Mouse (Mus musculus) embryonic stem cell, embryonic (primary cell): ENCODE measurements at regions not wholly inside any gene's neighbourhood (a gene's known extent, or its start where the extent isn't known, plus 50 kb on each side); places are given as distances from the start of the nearest gene placed in this dataset.

Experiments
- CTCF ChIA-PET, 4 experiments: fragments of 300-600 bp in 2 of 4; fragments of 350-600 bp in 2 of 4; sonication (Branson Sonifier 250); formaldehyde crosslinking; loops; one replicate each; lab custom pipeline; 2022; ENCODE audit warnings: inconsistent platforms in 2 of 4; lab: Charles Lee
- POLR2A ChIA-PET, 4 experiments: fragments of 300-600 bp in 2 of 4; fragments of 350-600 bp in 2 of 4; sonication (Branson Sonifier 250); formaldehyde crosslinking; loops; one replicate each; lab custom pipeline; 2022; ENCODE audit warnings: antibody characterized with exemption in 4 of 4, inconsistent platforms in 1 of 4; lab: Charles Lee

DNA sequence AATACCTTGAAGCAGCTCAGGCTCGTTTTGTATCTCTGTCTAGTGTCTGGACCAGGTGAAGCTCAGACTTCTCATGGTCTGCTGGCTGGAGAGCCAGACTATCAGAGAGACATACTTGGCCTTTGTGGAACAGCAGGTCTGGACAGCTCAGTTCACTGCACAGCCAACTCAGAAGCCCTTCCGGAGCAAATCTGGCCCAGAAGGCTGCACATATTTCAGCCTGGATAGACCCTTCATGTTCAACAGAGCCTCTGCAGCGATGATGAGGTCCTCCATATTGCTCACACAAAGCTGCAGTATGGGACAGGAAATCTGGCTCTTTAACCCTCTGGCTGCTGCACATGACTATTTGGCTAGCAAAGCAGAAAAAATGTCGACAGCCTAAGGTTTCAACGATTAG is 108.7 kb upstream of the Gk2 start:
- ChIA-PET POLR2A (interaction anchor here in 1 of 4 experiments (0.5 kb wide), 1 partner anchor 626 kb away, joined by 3 read pairs; no protein-coding TSS in a partner anchor), CTCF (interaction anchor here in 1 of 4 experiments (0.9 kb wide), 1 partner anchor 439 kb away, joined by 3 read pairs; no protein-coding TSS in a partner anchor)

DNA sequence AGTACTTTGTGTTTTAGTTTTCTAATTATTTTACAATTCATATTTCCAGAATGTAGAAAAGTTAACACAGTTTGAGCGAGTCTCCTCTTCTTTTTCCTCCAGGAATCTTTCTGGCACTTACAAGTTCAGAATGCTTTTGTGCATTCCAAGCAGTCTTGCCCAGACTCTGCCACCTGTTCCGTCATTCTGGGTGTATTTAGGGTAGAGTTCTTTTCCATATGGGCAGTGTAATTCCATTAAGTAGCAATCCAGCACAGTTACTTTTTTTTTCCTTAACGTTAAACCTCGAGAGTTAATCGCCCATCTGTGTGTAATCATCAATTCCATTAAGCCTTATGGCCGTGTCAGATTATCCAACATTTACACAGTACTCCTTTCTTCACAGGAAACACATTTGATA is 106.9 kb upstream of the Gk2 start:
- POLR2A ChIA-PET: no interaction called here
- CTCF ChIA-PET: no interaction called here

DNA sequence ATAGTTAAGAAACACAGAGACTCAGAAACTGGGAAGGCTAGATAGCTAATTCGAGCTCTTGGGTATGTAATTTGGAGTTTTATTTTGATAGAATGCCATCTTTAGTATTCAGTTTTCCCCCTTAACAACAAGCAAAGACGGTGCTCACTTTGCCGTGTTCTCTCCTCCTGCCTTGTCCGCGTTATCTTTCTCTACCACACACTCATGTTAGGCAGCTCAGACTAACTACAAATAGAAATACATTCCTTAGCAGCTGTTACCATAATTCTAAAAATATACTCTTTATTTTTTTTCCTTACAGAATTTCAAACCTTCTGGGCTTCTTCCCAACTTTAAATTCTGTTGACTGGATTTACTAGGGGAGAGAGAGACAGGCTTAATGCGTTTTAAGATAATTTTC is 97.5 kb upstream of the Gk2 start:
- ChIA-PET POLR2A (no interaction called here), CTCF (no interaction called here)

DNA sequence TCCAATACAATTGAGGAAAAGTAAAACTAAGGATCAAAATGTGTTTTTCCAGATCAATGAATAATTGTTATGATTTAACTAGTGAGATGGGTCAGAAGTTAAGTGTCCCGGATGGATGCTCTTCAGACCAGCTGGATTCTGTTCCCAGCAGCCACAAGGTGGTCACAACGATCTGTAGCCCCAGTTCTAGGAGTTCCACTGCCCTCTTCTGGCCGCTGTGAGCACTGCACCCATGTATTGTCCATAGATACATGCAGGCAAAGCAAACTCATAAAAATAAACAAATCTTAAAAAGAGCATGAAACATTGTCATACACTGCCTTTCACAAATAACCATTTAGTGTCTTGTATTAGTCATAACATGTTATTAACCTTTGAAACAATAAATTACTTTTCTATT is 96.3 kb upstream of the Gk2 start:
- POLR2A ChIA-PET: no interaction called here
- CTCF ChIA-PET: interaction anchor here in 3 of 4 experiments (0.6 to 1.0 kb wide), 7 partner anchors 379 to 1600 kb away, joined by 3 to 8 read pairs (median 4); no protein-coding TSS in a partner anchor

DNA sequence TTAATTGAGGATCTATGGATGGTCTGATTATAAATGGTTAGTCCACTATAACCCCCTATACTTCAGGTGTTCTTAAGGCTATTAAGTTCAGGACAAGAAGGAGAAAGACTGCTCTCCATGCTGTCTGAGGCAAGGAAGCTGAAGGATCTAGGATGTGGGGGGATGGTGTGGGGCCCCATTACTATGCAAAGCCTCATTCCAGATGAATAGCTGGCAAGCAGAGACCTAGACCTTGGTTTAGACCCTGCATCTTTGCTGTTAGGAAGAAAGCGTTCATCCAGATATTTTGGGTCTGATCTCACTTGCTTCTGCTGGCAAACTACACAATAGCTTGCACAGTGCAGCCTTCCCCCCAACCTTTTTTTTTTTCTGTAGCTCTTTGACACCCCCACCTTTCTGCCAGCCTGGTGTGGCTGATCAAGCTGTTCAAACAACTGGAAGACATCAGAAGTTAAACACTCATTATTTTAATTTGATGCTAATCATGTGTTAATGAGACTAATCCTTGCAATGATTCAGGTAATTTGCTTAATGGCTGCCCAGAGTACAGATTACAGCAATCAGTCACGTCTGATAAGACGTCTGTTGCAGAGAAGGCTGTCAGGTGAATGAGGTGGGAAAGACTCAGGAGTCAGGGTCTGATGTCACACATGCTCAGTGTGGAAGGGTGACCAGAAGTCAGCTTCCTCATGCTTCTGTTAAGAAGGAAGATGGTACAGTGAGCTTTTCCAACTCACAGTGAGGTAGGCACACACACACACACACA is 80.9 kb upstream of the Gk2 start:
- POLR2A ChIA-PET: interaction anchor here in 2 of 4 experiments (0.7 to 1.0 kb wide), 2 partner anchors 145 to 477 kb away, joined by 3 to 5 read pairs; partner anchors contain the start of gene Naa11 (in 1 of the 2)
- CTCF ChIA-PET: interaction anchor here in 1 of 4 experiments (0.6 kb wide), 1 partner anchor 34 kb away, joined by 3 read pairs; no protein-coding TSS in a partner anchor

- ChIA-PET POLR2A (no interaction called here), CTCF (no interaction called here)
Observed at GRCm38 (mm10) chr5:97533733-97534132, 76.9 kb upstream of the Gk2 start.

GRCm38 (mm10) chr5:97527555-97527954 is 70.7 kb upstream of the Gk2 start:
- ChIA-PET CTCF (no interaction called here), POLR2A (no interaction called here)
